Mouse (Mus musculus): Measurements from ENCODE around the gene Sptlc2. TPM values are rescaled to one million over a fixed set of nuclear protein-coding genes. Genes with fewer than 3 reads are reported as not detected.

The Sptlc2 gene
- polyA plus RNA-seq, 1 experiment from 2014 or later: 50.9 TPM

DNA sequence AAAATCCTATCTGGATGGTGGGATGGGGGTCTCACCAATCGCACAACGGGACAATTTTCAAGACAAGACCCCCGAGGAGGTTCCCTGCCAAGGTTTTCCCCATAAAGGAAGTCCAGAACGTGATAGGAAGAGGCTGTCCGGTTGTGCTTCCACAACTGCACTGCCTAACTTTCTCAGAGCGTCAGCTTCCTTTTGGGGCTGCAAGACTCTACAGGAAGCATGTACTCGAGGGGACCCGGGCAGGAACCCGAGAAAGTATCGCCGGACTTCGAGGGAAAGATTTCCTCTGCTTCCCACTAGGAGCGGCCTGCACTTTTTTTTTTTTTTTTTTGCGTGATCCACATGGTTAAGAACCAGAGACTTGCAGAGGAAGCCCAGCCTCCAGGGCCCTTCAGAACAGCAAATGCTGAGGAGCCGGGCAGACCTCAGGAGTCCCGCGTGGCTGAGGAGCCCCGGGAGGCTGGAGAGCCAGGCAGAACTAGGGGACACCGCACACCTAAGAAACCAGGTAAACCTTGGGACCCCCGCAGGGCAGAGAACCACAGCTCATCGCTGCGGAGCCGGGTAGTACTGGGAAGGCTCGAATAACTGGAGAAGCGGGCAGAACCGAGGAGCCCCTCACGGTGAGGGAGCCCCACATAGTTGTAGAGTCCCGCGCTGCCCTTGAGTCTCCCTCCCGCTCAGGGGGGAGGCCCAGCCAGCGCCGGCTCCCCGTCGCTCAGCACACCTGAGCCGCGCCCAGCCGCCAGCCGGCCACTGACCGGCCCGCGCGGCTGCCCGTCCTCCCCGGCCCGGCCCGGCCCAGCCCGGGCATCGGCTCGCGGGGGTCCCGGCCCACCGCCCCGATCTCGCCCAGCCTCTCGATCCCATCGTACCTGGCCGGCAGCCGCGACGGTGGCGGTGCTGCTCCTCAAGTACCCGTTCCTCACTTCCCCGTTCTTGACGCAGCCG, 709 bp downstream of the Sptlc2 start:
- H3K9me3 ChIP-seq (replicated peaks): no peaks in the 10 kb centered on the region
- peaks cover 18% of the 10 kb centered on the region for H3K4me1 ChIP-seq
- 1% methylated on average over 62 of the region's 65 CpGs for WGBS
- no peaks in the 10 kb centered on the region for H3K36me3 ChIP-seq
- peak; percentile 29 for DNase-seq (ENCODE audit: low spot score)
- H3K27ac ChIP-seq (replicated peaks): peak overlapping the region; percentile 89
- peak overlapping the region; percentile 97 for H3K4me3 ChIP-seq
- H3K27me3 ChIP-seq (ENCODE audit: low read depth, poor library complexity, severe bottlenecking): no peaks in the 10 kb centered on the region

DNA sequence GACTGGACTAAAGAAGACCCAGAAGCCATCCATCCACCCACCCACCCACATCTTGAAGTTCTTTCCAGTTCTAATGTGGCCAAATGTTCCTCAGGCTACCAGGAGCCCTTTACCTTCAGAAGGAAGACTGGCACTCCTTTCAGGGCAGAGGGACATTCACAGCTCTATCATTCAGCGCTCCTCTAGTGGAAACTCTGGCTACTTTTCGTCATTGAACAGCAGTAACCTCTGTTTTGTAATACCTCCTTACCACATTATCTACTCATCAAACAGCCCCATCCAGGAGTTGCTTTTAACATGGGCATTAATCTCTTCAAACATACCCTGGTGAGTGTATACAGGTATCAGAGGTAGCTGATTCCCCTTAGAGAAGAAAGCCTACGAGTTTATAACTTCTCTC, 3.1 kb downstream of the Sptlc2 start:
- H3K4me1 ChIP-seq: peaks cover 18% of the 10 kb centered on the region
- 89% methylated on average over 3 of the region's 3 CpGs for WGBS
- H3K9me3 ChIP-seq (replicated peaks): no peaks in the 10 kb centered on the region
- no peak overlapping the region for H3K27ac ChIP-seq (replicated peaks)
- no peak overlapping the region for H3K4me3 ChIP-seq
- no peaks in the 10 kb centered on the region for H3K27me3 ChIP-seq (ENCODE audit: low read depth, poor library complexity, severe bottlenecking)
- no peak for DNase-seq (ENCODE audit: low spot score)
- H3K36me3 ChIP-seq: no peaks in the 10 kb centered on the region

DNA sequence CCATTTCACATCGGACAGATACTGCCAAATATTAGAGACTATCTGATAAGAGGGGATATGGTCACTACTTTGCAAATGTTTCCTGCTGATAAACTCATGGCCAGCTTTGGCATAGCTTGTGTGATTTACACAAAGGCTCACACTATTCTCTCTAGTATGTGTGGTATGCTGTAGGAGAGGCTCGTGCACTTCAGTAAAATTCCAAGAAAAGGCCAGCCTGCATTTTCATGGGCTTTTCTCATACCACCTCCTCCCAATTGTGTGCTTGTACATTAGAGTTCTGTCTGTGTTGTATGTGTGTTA, 6.8 kb downstream of the Sptlc2 start:
- Histone ChIP-seq H3K27ac (replicated peaks) (no peak overlapping the region), H3K4me3 (no peak overlapping the region), H3K4me1 (peaks cover 6% of the 10 kb centered on the region), H3K36me3 (no peaks in the 10 kb centered on the region), H3K9me3 (replicated peaks) (no peaks in the 10 kb centered on the region), H3K27me3 (ENCODE audit: low read depth, poor library complexity, severe bottlenecking) (no peaks in the 10 kb centered on the region)
- 90% methylated on average over 2 of the region's 2 CpGs for WGBS
- DNase-seq (ENCODE audit: low spot score): no peak

DNA sequence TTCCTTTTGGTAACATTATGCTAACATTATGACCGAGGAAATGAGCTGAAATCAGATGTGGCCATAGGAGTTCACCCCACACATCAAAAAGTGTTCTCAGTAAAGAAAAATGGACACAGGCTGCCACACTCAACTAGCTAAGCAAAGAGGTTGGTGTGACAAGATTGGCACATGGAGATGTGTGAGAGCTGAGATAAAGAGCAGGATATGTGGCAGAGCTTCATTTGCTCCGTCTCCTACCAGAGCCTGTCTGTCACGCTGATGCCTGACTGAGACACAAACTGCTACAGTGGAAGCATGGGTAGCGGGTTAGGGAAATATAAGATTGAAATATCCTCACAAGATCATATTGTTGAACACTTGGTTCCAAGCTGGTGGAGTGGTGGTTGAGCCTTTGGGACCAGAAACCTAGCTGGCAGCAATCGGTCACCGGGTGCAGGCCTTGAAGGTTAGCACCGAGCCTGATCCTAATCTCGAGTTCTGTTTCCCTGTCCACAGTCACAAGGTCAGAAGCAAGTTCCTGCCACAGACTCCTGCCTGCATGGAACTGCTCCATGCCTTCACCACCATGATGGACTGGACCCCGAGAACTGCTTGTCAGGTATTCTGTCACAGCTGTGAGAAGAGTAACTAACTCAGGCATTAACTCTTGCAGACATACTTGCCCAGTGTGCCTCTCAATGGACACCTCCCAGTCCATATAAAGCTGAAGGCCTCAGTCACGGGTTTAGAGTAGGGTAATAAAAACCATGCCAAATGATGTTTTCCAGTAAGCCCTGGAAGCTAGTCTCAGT, 7.4 kb downstream of the Sptlc2 start:
- no peak for DNase-seq (ENCODE audit: low spot score)
- H3K9me3 ChIP-seq (replicated peaks): no peaks in the 10 kb centered on the region
- H3K27ac ChIP-seq (replicated peaks): no peak overlapping the region
- H3K4me1 ChIP-seq: 0 out of 2 replicates have a peak, but pooled peaks cover under 1% of the 10 kb centered on the region
- H3K4me3 ChIP-seq: no peak overlapping the region
- 92% methylated on average over 10 of the region's 10 CpGs for WGBS
- H3K36me3 ChIP-seq: no peaks in the 10 kb centered on the region
- H3K27me3 ChIP-seq (ENCODE audit: low read depth, poor library complexity, severe bottlenecking): no peaks in the 10 kb centered on the region

DNA sequence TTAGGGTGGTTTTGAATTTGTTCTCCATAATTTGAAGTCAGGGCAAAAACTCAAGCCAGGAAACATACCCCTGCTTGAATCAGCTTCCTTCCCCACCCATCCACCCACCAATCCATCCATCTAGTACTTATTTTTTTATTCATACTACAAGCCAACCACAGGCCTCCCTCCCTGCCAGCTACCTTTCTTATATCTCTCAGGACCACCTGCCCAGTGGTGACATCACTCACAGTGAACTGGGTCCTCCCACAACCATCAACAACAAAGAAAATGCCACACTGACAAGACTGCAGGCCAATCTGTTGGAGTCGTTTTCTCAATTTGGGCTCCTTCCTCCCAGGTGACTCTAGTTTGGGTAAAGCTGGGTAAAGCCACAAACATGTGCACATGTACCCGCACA, 8.7 kb downstream of the Sptlc2 start:
- Histone ChIP-seq H3K36me3 (no peaks in the 10 kb centered on the region), H3K27me3 (ENCODE audit: low read depth, poor library complexity, severe bottlenecking) (no peaks in the 10 kb centered on the region), H3K4me1 (no peaks in the 10 kb centered on the region), H3K27ac (replicated peaks) (no peak overlapping the region), H3K9me3 (replicated peaks) (no peaks in the 10 kb centered on the region), H3K4me3 (no peak overlapping the region)
- no peak for DNase-seq (ENCODE audit: low spot score)
- 86% methylated on average over 2 of the region's 2 CpGs for WGBS

DNA sequence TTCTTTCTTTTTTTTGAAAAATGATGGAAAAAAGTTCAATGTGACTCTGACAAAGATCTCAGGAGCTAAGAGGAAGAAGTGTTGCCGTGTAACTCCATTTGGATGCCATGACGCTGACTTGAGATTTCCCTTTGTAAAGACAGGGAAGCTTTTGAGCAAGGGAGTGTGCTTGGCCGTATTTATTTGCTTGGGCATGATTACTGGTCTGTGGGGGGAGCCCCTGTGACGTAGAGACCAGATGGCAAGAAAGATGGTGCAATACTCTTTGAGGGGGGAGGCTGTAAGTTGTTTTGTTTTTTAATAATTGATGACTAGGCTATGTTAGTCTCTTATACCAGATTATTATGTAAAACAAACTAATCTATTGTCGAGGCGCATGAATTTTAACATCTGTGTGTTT, 14.0 kb downstream of the Sptlc2 start:
- H3K4me1 ChIP-seq: no peaks in the 10 kb centered on the region
- no peak overlapping the region for H3K4me3 ChIP-seq
- H3K9me3 ChIP-seq (replicated peaks): no peaks in the 10 kb centered on the region
- H3K27me3 ChIP-seq (ENCODE audit: low read depth, poor library complexity, severe bottlenecking): no peaks in the 10 kb centered on the region
- H3K27ac ChIP-seq (replicated peaks): no peak overlapping the region
- no peak for DNase-seq (ENCODE audit: low spot score)
- no peaks in the 10 kb centered on the region for H3K36me3 ChIP-seq
- WGBS: 95% methylated on average over 6 of the region's 6 CpGs

DNA sequence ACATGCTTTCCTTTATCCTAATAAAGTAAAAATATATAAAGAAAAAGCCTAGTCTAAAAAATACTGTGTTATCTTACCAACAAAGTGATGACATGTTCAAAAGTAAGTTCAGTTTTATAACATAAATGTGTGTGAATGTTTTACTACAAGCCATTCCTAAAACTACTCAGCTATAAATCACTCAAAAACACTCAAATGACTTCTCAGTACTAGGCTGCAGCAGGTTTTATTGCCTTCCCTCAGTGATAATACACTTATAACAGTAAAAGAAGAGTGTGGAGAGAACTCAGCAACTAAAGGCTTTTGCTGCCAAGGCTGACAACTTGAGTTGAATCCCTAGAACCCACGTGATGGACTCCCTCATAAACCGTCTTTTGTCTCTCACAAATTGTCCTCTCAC, 18.8 kb downstream of the Sptlc2 start:
- no peak for DNase-seq (ENCODE audit: low spot score)
- H3K36me3 ChIP-seq: peaks cover 26% of the 10 kb centered on the region
- no peak overlapping the region for H3K4me3 ChIP-seq
- 87% methylated on average over 2 of the region's 2 CpGs for WGBS
- H3K27me3 ChIP-seq (ENCODE audit: low read depth, poor library complexity, severe bottlenecking): no peaks in the 10 kb centered on the region
- H3K4me1 ChIP-seq: no peaks in the 10 kb centered on the region
- H3K27ac ChIP-seq (replicated peaks): no peak overlapping the region
- no peaks in the 10 kb centered on the region for H3K9me3 ChIP-seq (replicated peaks)

DNA sequence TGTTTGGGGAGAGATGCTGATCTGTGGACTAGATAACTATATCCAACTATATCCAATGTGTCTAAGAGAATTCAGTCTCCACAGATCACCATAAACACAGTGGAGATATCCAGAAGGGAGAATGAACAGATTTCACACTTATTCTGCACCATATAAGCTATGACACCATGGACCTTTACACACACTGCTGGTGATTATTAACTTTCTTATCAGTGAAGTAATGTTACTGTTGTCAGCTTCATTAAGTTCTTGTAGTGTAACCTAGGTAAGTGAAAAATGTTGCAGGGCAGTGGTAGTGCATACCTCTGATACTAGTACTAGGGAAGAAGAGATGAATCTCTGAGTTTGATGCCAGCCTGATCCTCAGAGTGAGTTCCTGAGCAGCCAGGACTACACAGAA, 20.1 kb downstream of the Sptlc2 start:
- H3K36me3 ChIP-seq: peaks cover 26% of the 10 kb centered on the region
- H3K27me3 ChIP-seq (ENCODE audit: low read depth, poor library complexity, severe bottlenecking): no peaks in the 10 kb centered on the region
- no peak overlapping the region for H3K27ac ChIP-seq (replicated peaks)
- H3K9me3 ChIP-seq (replicated peaks): no peaks in the 10 kb centered on the region
- H3K4me1 ChIP-seq: no peaks in the 10 kb centered on the region
- DNase-seq (ENCODE audit: low spot score): no peak
- no peak overlapping the region for H3K4me3 ChIP-seq

DNA sequence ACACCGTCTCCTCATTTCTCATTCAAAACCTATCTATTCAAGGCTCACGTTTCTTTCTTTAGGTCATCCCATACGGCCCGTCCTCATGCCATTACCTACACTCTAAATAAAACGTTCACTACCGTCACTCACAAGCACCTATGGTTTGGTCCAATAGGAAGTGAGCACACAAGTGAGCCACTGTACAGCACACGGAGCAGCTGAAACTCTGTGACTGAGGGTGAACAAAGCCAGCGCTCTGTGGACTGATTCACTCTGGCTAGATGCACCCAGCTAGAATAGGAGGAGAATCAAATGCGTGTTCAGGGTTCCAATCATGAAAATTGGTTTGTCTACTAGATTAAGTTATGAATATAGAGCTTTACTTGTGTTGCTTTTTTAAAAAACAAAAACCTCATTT, 22.5 kb downstream of the Sptlc2 start:
- H3K4me1 ChIP-seq: 0 out of 2 replicates have a peak, but pooled peaks cover 2% of the 10 kb centered on the region
- H3K4me3 ChIP-seq: no peak overlapping the region
- peaks cover 26% of the 10 kb centered on the region for H3K36me3 ChIP-seq
- no peak for DNase-seq (ENCODE audit: low spot score)
- no peaks in the 10 kb centered on the region for H3K9me3 ChIP-seq (replicated peaks)
- no peak overlapping the region for H3K27ac ChIP-seq (replicated peaks)
- WGBS: 87% methylated on average over 9 of the region's 9 CpGs
- H3K27me3 ChIP-seq (ENCODE audit: low read depth, poor library complexity, severe bottlenecking): no peaks in the 10 kb centered on the region

DNA sequence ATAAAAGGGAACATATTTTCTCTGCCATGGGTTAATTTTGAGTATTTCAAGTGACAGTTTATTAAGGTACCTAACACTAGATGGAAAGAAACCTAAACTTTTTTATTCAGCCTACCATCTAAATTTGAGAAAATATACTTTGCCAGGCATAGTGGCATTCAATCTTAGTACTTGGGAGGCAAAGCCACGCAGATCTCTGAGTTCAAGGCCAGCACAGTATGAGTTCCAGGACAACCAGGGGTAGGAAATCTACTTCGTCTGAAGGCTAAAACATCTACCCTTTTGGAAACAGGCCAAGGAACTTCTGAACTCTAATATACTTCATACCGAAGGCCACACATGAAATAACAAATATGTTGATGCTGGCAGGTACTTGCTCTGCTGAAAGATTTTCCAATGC, 26.0 kb downstream of the Sptlc2 start:
- Histone ChIP-seq H3K4me1 (0 out of 2 replicates have a peak, but pooled peaks cover 3% of the 10 kb centered on the region), H3K9me3 (replicated peaks) (no peaks in the 10 kb centered on the region), H3K4me3 (no peak overlapping the region), H3K27me3 (ENCODE audit: low read depth, poor library complexity, severe bottlenecking) (no peaks in the 10 kb centered on the region), H3K36me3 (peaks cover 8% of the 10 kb centered on the region), H3K27ac (replicated peaks) (no peak overlapping the region)
- WGBS: 89% methylated on average over 3 of the region's 3 CpGs
- no peak for DNase-seq (ENCODE audit: low spot score)

DNA sequence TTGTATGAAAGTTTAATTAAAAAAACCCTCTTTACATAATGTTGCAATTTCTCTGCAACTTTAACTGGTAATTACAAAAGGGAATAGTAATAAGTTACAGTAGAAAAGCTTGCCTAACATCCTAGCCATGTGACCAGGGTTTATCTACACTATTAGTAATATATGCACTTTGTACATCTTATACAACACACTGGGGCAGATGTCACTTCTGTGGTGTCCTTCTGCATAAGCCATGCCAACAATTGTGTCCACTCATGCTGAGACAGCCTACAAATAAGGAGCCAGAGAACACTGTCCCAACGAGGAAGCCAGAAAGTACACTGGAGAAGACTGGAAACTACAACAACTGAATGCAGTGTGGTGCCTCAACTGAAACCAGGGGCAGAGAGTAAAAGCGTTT, 40.1 kb downstream of the Sptlc2 start:
- Histone ChIP-seq H3K4me1 (no peaks in the 10 kb centered on the region), H3K27me3 (ENCODE audit: low read depth, poor library complexity, severe bottlenecking) (no peaks in the 10 kb centered on the region), H3K4me3 (no peak overlapping the region), H3K9me3 (replicated peaks) (no peaks in the 10 kb centered on the region), H3K27ac (replicated peaks) (no peak overlapping the region), H3K36me3 (peaks cover 28% of the 10 kb centered on the region)
- no peak for DNase-seq (ENCODE audit: low spot score)
- WGBS: 86% methylated on average over 2 of the region's 2 CpGs

DNA sequence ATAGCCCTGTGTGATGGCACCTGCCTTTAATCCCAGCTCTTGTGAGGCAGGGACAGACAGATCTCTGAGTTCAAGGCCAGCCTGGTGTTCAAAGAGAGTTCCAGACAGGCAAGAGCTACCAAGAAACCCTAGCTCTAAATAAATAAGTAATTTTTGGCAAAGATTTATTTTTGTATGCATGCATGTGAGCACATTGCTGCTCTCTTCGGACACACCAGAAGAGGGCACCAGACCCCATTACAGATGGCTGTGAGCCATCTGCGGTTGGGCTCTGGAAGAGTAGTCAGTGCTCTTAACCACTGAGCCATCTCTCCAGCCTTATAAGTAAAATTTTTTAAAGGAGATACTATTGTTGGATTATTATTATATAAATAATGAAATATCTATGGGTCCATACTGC, 40.6 kb downstream of the Sptlc2 start:
- H3K9me3 ChIP-seq (replicated peaks): no peaks in the 10 kb centered on the region
- H3K27me3 ChIP-seq (ENCODE audit: low read depth, poor library complexity, severe bottlenecking): no peaks in the 10 kb centered on the region
- H3K36me3 ChIP-seq: peaks cover 27% of the 10 kb centered on the region
- WGBS: 92% methylated on average over 2 of the region's 2 CpGs
- no peak for DNase-seq (ENCODE audit: low spot score)
- no peaks in the 10 kb centered on the region for H3K4me1 ChIP-seq
- no peak overlapping the region for H3K4me3 ChIP-seq
- H3K27ac ChIP-seq (replicated peaks): no peak overlapping the region

DNA sequence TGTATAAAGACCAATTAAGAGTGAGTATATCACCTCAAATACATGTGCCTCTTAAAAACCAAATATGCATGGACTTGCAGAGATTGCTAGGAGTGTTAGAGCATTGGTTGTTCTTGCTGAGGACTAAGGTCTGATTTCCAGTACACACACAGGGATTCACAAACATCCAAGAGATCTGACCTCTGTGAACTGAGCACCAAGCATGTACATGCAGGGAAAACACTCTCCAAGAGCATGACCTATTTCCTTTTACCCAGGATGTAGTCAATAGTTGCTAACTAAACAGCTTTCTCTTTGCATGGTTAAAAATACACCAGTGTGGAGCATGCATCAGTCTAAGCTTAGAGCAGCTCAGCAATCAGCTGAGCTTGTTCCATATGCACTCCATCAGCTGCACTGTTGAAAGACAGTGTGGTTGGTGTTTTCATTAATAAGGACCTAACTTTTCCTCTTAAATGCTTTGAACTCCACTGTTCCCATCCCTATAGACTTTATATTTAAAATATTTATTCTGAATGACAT, 45.0 kb downstream of the Sptlc2 start:
- no peak for DNase-seq (ENCODE audit: low spot score)
- Histone ChIP-seq H3K9me3 (replicated peaks) (no peaks in the 10 kb centered on the region), H3K4me1 (no peaks in the 10 kb centered on the region), H3K4me3 (no peak overlapping the region), H3K36me3 (peaks cover 34% of the 10 kb centered on the region), H3K27ac (replicated peaks) (no peak overlapping the region), H3K27me3 (ENCODE audit: low read depth, poor library complexity, severe bottlenecking) (no peaks in the 10 kb centered on the region)

Measured in midbrain, embryonic 10.5 days (tissue).